Mouse (Mus musculus) forebrain, embryonic 14.5 days (tissue): ENCODE measurements at regions not wholly inside any gene's neighbourhood (a gene's known extent, or its start where the extent isn't known, plus 50 kb on each side); places are given as distances from the start of the nearest gene placed in this dataset.

Experiments
- ATAC-seq: fragments of 200-750 bp; cut with Nextera tagmentation; 2 replicates; pipeline ENCODE4 v1.8.0; 2017; ENCODE audit warnings: mild to moderate bottlenecking, moderate library complexity
- DNase-seq: peaks from one replicate; pipeline ENCODE4 v3.0.0-alpha.2; 2015; ENCODE audit warnings: low spot score
- H3K27ac ChIP-seq: fragments of 300-500 bp; sonication (generic); 2 replicates; pipeline ENCODE4 v1.5.1; 2014; ENCODE audit warnings: low read depth, mild to moderate bottlenecking, control low read depth, low read length, moderate library complexity
- H3K27me3 ChIP-seq: fragments of 300-500 bp; sonication (generic); replicated peaks from 2 replicates; pipeline ENCODE4 v1.6.1; 2014; ENCODE audit warnings: low read length, control low read depth, mixed read lengths; ENCODE audit not compliant: control insufficient read depth, insufficient read depth
- H3K36me3 ChIP-seq: fragments of 300-500 bp; sonication (generic); 2 replicates; pipeline ENCODE4 v1.6.1; 2014; ENCODE audit warnings: low read length, control low read depth; ENCODE audit not compliant: control insufficient read depth, insufficient read depth
- H3K4me1 ChIP-seq: fragments of 300-500 bp; sonication (generic); 2 replicates; pipeline ENCODE4 v1.6.1; 2014; ENCODE audit warnings: antibody characterized with exemption, low read length, control low read depth; ENCODE audit not compliant: control insufficient read depth, insufficient read depth
- H3K4me2 ChIP-seq: fragments of 300-500 bp; sonication (generic); 2 replicates; pipeline ENCODE4 v1.6.1; 2014; ENCODE audit warnings: mild to moderate bottlenecking, control low read depth, low read length
- H3K4me3 ChIP-seq: fragments of 300-500 bp; sonication (generic); 2 replicates; pipeline ENCODE4 v1.5.1; 2014; ENCODE audit warnings: low read depth, low read length, control low read depth
- H3K9ac ChIP-seq: fragments of 300-500 bp; sonication (generic); 2 replicates; pipeline ENCODE4 v1.6.1; 2014; ENCODE audit warnings: mild to moderate bottlenecking, low read length, control low read depth, moderate library complexity
- H3K9me3 ChIP-seq: fragments of 300-500 bp; sonication (generic); replicated peaks from 2 replicates; pipeline ENCODE4 v1.6.1; 2016; ENCODE audit warnings: low read length, control low read depth, mixed read lengths; ENCODE audit not compliant: control insufficient read depth
- WGBS: fragments of 180-500 bp; shearing (Covaris S2); extraction: QIAGEN DNeasy Blood & Tissue Kit; methylation state at CpG from one replicate; pipeline ENCODE4 v1.1.7; 2014; 5-methylcytosine and 5-hydroxymethylcytosine counted together

DNA sequence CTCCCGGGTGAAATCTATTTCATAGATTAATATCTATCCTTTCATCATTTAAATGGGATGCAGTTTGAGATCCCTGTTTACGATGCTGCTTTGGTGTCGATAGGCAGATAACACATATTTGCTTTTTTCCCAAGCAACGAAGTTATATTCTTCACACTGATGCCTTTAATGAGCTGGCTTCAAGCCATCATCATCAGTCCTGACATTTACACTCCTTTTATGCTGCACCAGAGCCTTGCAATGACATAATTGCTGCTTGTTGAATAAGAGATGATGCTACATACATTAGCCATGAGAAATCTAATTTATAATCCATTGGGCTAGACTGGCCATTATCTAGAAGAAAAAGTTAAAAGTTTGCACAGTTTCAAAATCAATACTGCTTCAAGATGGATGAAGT, 718.9 kb downstream of the Dnah5 start:
- Histone ChIP-seq H3K36me3 (no peaks in the 10 kb centered on the region), H3K27me3 (no peaks in the 10 kb centered on the region), H3K4me1 (no peaks in the 10 kb centered on the region), H3K9ac (no peak overlapping the region), H3K9me3 (no peaks in the 10 kb centered on the region), H3K27ac (no peak overlapping the region), H3K4me2 (no peak overlapping the region), H3K4me3 (no peak overlapping the region)
- WGBS = 32% methylated on average over 4 of the region's 4 CpGs
- peak; percentile 86 for DNase-seq
- peak; percentile 81; the same call in 1 of the 2 replicates for ATAC-seq

DNA sequence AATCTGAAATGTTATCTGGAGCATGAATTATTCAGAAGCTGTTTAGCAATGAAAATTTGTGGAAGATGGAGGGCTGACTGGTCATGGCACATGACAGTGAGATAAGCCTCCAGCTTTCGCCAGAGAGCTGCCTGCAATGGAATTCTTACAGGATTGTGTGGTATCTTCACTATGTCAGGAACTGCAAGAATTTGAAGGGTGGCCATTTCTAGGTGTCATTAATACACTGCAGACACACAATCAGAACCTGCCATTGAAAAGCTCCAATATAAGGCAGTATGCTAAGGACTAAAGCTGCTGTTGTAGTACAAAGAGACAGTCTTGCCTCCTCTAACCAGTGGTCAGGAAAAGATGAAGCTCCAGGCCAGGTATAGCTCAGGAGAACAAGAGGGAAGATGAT, 744.7 kb downstream of the Dnah5 start:
- no peak overlapping the region for H3K9ac ChIP-seq
- no peaks in the 10 kb centered on the region for H3K9me3 ChIP-seq
- no peaks in the 10 kb centered on the region for H3K27me3 ChIP-seq
- DNase-seq (no peak), ATAC-seq (no peak)
- H3K36me3 ChIP-seq = no peaks in the 10 kb centered on the region
- H3K4me3 ChIP-seq = no peak overlapping the region
- H3K4me2 ChIP-seq = no peak overlapping the region
- no peaks in the 10 kb centered on the region for H3K4me1 ChIP-seq
- WGBS = 88% methylated on average over 1 of the region's 1 CpGs
- H3K27ac ChIP-seq = no peak overlapping the region
